Mouse (Mus musculus) liver, embryonic 14.5 days (tissue): ENCODE measurements around the gene Zfp740. TPM values are rescaled to one million over a fixed set of nuclear protein-coding genes. Genes with fewer than 3 reads are reported as not detected.

ENCODE experiments used
- ATAC-seq: fragments of 200-750 bp; cut with Nextera tagmentation; 2 replicates; pipeline ENCODE4 v1.8.0; 2017; ENCODE audit warnings: moderate number of reproducible peaks, mild to moderate bottlenecking, moderate library complexity; ENCODE audit not compliant: insufficient read depth
- DNase-seq, 3 experiments: peaks; one replicate each; pipeline ENCODE4 v3.0.0-alpha.2; 2012 to 2013; ENCODE audit warnings: low read depth in 3 of 3, low spot score in 3 of 3
- H3K27ac ChIP-seq: fragments of 300-500 bp; sonication (generic); 2 replicates; pipeline ENCODE4 v1.5.1; 2014; ENCODE audit warnings: moderate library complexity, mild to moderate bottlenecking, control low read depth, inconsistent platforms
- H3K27me3 ChIP-seq: fragments of 300-500 bp; sonication (generic); 2 replicates; pipeline ENCODE4 v1.6.1; 2014; ENCODE audit warnings: mild to moderate bottlenecking, low read length, moderate library complexity; ENCODE audit not compliant: control insufficient read depth, insufficient read depth
- H3K36me3 ChIP-seq: fragments of 300-500 bp; sonication (generic); replicated peaks from 2 replicates; pipeline ENCODE4 v1.6.1; 2014; ENCODE audit warnings: low read depth; ENCODE audit not compliant: control insufficient read depth, insufficient read depth
- H3K4me1 ChIP-seq, 2 experiments: fragments of 200-500 bp in 1 of 2; fragments of 300-500 bp in 1 of 2; sonication (generic) in 1 of 2; replicated peaks; 2 replicates each; pipeline ENCODE4 v1.6.1; 2012 to 2014; ENCODE audit warnings: antibody characterized with exemption in 1 of 2, inconsistent platforms in 1 of 2, low read length in 1 of 2; ENCODE audit not compliant: control insufficient read depth in 2 of 2, insufficient read depth in 2 of 2
- H3K4me2 ChIP-seq: fragments of 300-500 bp; sonication (generic); 2 replicates; pipeline ENCODE4 v1.6.1; 2014; ENCODE audit warnings: low read depth, mild to moderate bottlenecking, control low read depth, moderate library complexity
- H3K4me3 ChIP-seq, 2 experiments: fragments of 200-500 bp in 1 of 2; fragments of 300-500 bp in 1 of 2; sonication (generic) in 1 of 2; 2 replicates each; pipeline ENCODE4 v1.5.1; 2012 to 2014; ENCODE audit warnings: low read depth in 2 of 2, low read length in 2 of 2, mild to moderate bottlenecking in 2 of 2, control low read depth in 1 of 2, inconsistent platforms in 1 of 2, moderate library complexity in 1 of 2; ENCODE audit not compliant: insufficient read depth in 1 of 2
- H3K9ac ChIP-seq: fragments of 300-500 bp; sonication (generic); replicated peaks from 2 replicates; pipeline ENCODE4 v1.6.1; 2014; ENCODE audit warnings: mild to moderate bottlenecking, control low read depth, moderate library complexity
- H3K9me3 ChIP-seq: fragments of 300-500 bp; sonication (generic); 2 replicates; pipeline ENCODE4 v1.6.1; 2016; ENCODE audit warnings: low read length, mixed read lengths; ENCODE audit not compliant: control insufficient read depth
- CTCF ChIP-seq: IDR thresholded peaks from 2 replicates; pipeline ENCODE4 v1.5.1; 2016; ENCODE audit warnings: antibody characterized with exemption, low read depth, control low read depth
- EP300 ChIP-seq: IDR thresholded peaks from 2 replicates; pipeline ENCODE4 v1.6.1; 2016; ENCODE audit warnings: antibody characterized with exemption, low read depth
- WGBS: fragments of 180-500 bp; shearing (Covaris S2); extraction: QIAGEN DNeasy Blood & Tissue Kit; methylation state at CpG from one replicate; pipeline ENCODE4 v1.1.7; 2014; ENCODE audit not compliant: insufficient replicate concordance; 5-methylcytosine and 5-hydroxymethylcytosine counted together
- polyA plus RNA-seq, 2 experiments: library from polyadenylated mRNA; depleted of rRNA in 1 of 2; stranded (reverse) in 1 of 2; unstranded in 1 of 2; fragments of >200 nt; fragmentation: Nextera tagmentation in 1 of 2; extraction: Ambion mirVana in 1 of 2; gene quantifications; 2 replicates each; pipeline versions ENCODE4 v1.2.1 to v1.2.3; 2012 to 2014

Zfp740 gene
- polyA plus RNA-seq, 2 experiments = 12.0 to 14.9 TPM

DNA sequence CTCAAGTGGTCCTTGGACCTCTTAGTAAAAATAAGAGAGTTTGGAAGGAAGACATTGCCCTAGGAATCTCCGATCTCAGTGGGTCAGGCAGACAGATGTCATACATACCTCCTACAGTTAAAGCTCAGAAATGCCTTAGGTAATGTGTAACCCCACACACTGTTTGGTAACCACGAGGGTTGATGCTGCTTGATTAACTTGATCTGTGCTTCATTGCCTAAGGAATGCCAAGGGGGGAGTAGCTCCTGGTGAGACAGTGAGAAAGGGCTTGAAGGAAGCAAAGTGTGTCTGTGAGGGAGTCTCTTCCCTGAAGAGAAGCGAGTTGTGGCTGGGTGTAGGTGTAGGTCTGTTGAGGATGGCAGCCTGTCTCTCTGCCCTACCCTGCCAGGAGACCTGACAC, 4.3 kb downstream of the Zfp740 start:
- no peak for DNase-seq
- ATAC-seq = no peak
- H3K9ac ChIP-seq = no peak overlapping the region
- TF ChIP-seq EP300 = no peak
- no peak for TF ChIP-seq CTCF
- H3K27me3 ChIP-seq = no peaks in the 10 kb centered on the region
- H3K9me3 ChIP-seq = no peaks in the 10 kb centered on the region
- H3K4me3 ChIP-seq = no peak overlapping the region
- H3K36me3 ChIP-seq = peaks cover 36% of the 10 kb centered on the region
- 67% methylated on average over 3 of the region's 3 CpGs for WGBS
- H3K27ac ChIP-seq = no peak overlapping the region
- peaks cover 7 to 19% of the 10 kb centered on the region in 2 experiments for H3K4me1 ChIP-seq
- H3K4me2 ChIP-seq = no peak overlapping the region

- no peak overlapping the region for H3K4me3 ChIP-seq
- no peak overlapping the region for H3K27ac ChIP-seq
- no peak overlapping the region for H3K4me2 ChIP-seq
- TF ChIP-seq CTCF (no peak), EP300 (no peak)
- peaks cover 44% of the 10 kb centered on the region for H3K36me3 ChIP-seq
- ATAC-seq = no peak
- H3K9ac ChIP-seq = no peak overlapping the region
- DNase-seq = no peak
- H3K4me1 ChIP-seq = peaks cover 6 to 14% of the 10 kb centered on the region in 2 experiments
- no peaks in the 10 kb centered on the region for H3K27me3 ChIP-seq
- H3K9me3 ChIP-seq = no peaks in the 10 kb centered on the region
- WGBS = 48% methylated on average over 9 of the region's 9 CpGs
Observed at GRCm38 (mm10) chr15:102208092-102208561, 5.1 kb downstream of the Zfp740 start.

DNA sequence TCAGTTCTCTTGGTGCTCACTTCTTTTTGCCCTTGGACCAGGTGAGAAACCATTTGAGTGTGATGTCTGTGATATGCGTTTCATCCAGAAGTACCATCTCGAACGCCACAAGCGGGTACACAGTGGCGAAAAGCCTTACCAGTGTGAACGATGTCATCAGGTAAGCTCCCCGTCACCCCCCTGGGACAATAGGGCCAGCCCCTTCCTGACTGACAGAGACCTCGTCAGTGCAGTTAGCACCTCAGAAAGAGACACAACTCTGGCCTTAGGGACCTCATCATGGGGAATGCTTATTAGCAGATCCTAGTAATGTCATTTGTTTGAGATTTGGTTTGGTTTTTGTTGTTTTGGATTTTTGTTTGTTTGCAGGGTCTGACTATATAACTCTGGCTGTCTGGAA, 6.1 kb downstream of the Zfp740 start:
- Histone ChIP-seq H3K4me2 (no peak overlapping the region), H3K36me3 (peaks cover 46% of the 10 kb centered on the region), H3K4me3 (no peak overlapping the region), H3K9me3 (no peaks in the 10 kb centered on the region), H3K4me1 (peaks cover 6 to 14% of the 10 kb centered on the region in 2 experiments), H3K27ac (no peak overlapping the region), H3K27me3 (no peaks in the 10 kb centered on the region), H3K9ac (no peak overlapping the region)
- 82% methylated on average over 8 of the region's 8 CpGs for WGBS
- no peak for DNase-seq
- no peak for ATAC-seq
- TF ChIP-seq CTCF (no peak), EP300 (no peak)

GRCm38 (mm10) chr15:102210816-102211215, 7.8 kb downstream of the Zfp740 start:
- no peaks in the 10 kb centered on the region for H3K9me3 ChIP-seq

GRCm38 (mm10) chr15:102211895-102212294, 8.8 kb downstream of the Zfp740 start:
- WGBS = 83% methylated on average over 6 of the region's 6 CpGs
- H3K27ac ChIP-seq = no peak overlapping the region
- no peak overlapping the region for H3K9ac ChIP-seq
- no peaks in the 10 kb centered on the region for H3K9me3 ChIP-seq
- no peaks in the 10 kb centered on the region for H3K27me3 ChIP-seq
- no peak overlapping the region for H3K4me2 ChIP-seq
- DNase-seq (no peak), ATAC-seq (no peak)
- peaks cover 36% of the 10 kb centered on the region for H3K36me3 ChIP-seq
- TF ChIP-seq CTCF (no peak), EP300 (no peak)
- no peaks in the 10 kb centered on the region for H3K4me1 ChIP-seq
- no peak overlapping the region for H3K4me3 ChIP-seq

More at GRCm38 (mm10) chr15:102210816-102211215, 7.8 kb downstream of the Zfp740 start:
- Histone ChIP-seq H3K4me1 (0 out of 4 replicates have a peak, but pooled peaks cover 0 to 3% of the 10 kb centered on the region in 2 experiments), H3K27me3 (no peaks in the 10 kb centered on the region), H3K27ac (no peak overlapping the region), H3K36me3 (peaks cover 42% of the 10 kb centered on the region), H3K4me3 (no peak overlapping the region), H3K4me2 (no peak overlapping the region), H3K9ac (no peak overlapping the region)
- DNase-seq = no peak
- TF ChIP-seq EP300 (no peak), CTCF (no peak)
- WGBS = 87% methylated on average over 4 of the region's 4 CpGs
- ATAC-seq = no peak
